Mouse (Mus musculus) ovary, postnatal 36 days (tissue): ENCODE results near the gene Eif4b.

Experiments
- DNase-seq: peaks from one replicate; pipeline ENCODE4 v3.0.0; 2022; ENCODE audit warnings: low spot score, mixed read lengths

The Eif4b gene

DNA sequence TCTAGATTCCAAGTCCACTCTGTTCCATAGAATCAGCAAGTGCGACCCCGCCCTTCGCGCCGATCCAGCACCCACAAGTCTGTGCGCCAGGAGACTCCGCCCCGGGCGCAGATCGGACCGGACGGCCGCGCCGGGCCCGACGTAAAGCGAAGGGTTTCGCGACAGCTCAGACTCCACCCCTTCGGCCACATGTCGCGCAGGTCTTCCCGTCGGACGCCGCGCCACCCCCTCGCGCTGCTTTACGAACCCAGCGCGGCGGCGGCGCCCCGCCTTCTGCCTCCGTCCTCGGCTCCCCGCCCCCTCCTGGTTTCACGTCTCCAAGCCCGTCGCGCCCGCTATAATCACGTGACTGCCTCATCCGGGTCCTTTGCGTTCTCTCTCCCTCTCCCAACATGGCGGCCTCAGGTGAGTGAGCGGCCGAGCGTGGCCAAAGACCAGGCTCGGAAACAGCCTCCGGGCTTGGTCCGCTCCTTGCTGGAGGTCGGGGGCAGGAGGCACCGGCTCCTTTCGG lies at the start of gene Eif4b:
TSS of gene Eif4b (plus strand) at position 215 of the 511 bp plus-strand sequence.
- peak; percentile 99 for DNase-seq

DNA sequence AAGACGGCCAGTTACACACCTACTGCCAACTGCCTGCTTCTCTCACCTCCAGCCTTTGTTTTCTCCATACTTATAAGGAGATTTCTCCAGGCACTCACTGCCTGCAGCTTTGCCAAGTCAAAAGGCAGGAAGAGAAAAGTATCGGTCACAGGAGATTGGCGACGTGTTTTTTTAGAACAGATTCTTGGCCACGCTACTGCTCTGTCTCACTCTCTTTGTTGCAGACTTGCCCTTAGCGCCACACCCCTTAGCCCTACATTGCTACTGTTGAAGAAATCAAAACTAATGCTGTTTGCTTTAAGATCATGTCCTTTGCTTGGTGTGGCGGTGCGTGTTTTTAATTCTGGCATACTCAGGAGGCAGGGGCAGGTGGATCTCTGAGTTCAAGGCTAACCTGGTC lies 49.7 kb upstream of the Eif4b start:
- no peak for DNase-seq

DNA sequence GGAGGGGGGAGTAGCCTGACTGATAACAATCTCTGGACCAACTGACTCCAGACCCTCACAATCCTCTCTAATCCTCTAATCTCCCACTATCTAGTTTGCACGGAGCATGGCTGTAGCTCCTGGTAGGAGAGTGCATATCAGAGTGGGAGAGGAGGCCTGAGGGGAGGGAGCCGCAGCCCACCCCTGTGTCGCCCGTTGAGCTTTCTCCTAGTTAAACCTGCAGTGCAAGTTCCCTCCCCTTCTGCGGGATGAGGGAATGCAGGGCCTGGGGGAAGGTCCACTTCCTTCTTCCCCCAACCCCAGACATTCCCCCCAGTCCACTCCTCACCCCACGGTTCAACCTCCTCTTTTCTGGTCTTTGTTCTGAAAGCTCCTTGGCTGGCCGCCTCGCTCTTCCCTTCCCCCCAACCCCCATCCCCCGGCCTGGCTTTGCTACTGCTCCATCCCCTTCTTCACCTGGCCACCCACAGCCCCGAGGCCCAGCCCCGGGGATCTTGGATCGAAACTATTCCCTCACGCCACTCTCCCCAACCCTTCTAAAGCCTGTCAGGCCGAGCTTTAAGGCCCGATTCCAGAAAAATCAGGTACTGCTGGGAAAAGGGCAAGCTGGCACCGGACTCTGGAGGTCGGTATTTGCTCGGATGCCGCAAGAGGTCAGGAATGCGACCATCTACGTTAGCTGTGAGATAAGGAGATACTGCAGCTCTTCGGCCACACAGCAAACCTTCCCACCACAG lies 48.3 kb upstream of the Eif4b start:
- DNase-seq, result no peak

DNA sequence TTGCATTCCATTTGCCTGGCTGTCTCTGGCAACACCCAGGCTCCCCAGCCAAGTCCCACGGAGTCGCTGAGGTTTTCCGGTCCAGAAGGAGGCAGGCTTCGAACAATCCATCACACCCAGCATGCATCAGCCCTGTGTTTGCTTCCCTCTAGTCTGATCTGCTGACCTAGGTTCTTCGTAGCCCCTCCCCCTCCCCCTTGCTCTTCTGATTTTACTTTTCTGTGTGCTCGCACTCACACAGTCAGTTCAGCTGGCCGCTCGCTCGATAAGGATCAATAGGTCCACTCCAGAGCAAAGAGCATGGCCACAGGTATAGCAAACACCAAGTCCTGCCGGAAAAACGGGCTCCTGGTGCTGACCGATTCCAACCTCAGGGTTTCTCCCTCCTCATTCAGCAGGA lies 47.1 kb upstream of the Eif4b start:
- no peak for DNase-seq

DNA sequence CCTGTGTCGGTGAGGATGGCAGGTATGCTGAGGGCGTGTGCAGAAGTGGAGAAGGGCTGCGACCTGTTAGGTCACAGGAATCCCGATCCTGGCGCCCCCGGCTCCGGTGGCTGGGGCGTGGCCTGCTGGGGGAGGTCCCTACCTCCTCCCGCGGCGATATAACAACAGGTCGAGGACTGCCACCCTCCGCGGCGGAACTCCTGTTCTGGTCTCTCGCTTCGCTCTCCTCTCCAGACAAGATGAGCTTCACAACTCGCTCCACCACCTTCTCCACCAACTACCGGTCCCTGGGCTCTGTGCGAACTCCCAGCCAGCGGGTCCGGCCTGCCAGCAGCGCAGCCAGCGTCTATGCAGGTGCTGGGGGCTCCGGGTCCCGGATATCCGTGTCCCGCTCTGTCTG lies 45.5 kb upstream of the Eif4b start, which contains the start of gene Krt18:
TSS of gene Krt18 (plus strand) at position 141 of the 400 bp plus-strand sequence.
- peak; percentile 53 for DNase-seq

DNA sequence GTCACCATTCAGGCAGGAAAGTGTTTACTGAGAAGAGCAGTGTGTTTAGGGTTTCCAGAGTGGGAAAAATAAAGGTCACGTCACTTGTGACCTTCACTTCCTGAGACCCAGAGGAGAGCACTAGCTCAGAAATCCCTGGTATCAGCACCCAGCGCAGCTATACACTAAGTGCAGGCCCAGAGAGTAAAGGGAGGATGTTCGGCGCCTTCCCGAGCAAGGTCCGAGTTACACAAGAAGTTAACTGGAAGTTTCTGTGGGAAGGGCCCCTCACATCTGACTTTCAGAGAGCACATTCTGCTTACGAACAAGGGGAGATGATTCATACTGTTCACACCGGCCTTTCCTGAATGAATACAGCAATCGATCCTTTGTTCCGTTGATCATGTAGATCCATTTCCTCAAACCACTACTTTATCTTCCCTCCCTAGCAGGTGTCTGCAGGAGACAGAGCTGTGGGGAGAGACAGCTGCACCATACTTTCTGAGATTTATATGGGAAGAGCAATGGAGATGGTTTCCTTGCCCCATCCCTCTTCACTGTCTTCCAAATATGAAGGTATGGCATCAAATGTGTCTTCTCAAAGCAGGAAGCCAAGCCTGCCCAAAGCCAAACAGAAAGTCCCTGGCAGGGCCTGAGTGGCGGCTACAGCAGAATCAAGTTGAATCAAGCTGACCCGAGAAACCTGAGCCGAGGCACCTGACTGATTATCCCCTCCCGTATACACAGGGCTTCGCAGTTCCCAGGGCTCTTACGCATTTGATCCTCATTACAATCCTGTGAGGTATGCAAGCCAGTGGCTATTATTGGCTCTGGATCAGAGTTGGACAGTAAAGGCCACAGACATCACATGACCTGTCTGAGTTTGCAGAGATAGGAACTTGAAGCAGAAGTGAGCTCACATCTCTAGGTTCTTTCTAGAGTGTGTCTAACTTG lies 39.2 kb upstream of the Eif4b start:
- DNase-seq, result no peak

DNA sequence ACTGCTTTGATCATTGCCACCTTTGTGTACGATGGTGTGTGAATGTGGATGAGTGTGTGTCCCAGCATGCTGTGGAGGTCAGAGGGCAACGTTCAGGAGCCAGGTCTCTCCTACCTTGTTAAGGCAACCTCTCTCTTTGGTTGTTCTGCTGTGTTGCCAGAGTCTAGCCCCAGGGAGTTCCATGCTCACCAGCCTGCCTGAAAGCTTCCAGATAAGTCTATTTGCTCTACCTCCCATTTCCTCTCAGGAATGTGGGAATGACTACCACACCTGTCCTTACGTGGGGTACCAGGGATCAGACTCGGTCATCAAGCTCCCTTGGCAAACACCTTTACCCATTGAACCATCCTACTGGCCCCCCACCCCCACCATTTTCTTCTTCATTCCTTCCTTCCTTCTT lies 33.3 kb upstream of the Eif4b start:
- DNase-seq, result no peak

DNA sequence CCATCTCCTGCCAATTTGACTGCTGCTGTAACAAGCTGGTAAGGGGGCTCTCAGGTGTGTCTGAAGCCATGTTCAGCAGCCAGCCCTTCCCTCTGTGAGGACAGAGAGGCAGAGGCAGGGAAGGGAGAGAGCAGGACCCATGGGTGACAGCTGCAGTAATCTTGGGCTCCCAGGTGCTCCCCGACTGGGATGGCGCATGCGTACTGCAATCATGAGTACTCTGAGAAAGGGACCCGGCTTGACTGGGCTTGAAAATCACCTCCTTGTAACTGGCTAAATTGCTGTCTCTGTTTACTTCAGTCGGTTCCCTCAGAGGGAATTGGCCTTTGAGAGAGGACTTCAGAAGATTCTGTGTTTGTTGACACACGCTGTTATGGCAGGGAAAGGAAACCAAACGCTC lies 31.6 kb upstream of the Eif4b start:
- no peak for DNase-seq

DNA sequence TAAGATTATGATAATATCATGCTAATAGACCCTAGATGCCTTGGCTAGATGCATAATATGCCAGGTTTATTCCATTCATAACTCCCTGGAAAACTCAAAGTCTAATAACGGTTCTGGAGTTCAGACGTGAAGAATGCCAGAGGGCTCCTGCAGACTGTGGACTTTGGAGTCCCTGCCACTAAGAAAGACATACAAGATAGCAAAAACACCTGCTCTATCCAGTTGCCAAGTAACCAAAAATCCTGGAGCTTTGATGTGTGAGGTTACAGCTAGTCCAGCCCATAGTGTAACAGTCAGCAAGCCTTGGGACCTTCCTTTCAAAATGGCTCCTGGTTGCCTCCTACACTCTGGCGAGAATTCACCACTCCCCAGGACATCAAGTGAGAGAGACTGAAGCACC lies 28.8 kb upstream of the Eif4b start:
- no peak for DNase-seq

DNA sequence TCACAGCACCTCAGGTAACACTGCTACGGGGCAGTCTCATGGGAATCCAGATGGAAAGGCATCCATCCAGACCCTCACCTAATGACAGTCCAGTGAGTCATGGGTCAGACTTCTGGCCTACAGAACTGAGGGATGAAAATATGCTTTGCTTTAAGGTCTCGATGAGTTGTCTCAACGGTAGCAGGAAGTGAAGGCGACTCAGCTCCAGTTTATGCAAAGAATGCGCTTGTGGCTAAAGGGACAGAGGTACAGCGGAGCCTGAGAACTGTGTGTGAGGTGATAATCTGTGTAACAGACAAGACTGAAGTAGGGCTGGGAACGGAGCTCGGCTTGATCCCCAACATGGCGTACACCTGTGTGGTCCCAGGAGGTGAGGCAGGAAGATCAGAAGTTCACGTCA lies 27.9 kb upstream of the Eif4b start:
- DNase-seq, result no peak

DNA sequence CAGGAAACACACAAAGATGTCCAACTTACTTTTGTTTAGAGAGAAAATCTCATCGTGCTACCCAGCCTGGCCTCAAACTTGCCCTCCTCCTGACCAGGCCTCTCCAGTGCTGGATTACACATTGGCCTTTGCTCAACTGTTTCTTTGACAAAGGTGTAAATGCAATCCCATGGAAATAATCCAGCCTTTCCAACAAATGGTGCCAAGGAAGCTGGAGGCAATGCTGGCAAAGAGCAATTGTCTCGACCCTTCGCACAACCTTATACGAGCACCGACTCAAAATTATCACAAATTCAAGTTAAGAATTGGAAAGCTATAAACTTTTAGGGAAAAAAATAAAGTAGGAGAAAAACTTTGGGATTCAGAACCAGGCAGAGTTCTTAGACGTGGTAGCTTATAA lies 25.6 kb upstream of the Eif4b start:
- DNase-seq, result no peak

DNA sequence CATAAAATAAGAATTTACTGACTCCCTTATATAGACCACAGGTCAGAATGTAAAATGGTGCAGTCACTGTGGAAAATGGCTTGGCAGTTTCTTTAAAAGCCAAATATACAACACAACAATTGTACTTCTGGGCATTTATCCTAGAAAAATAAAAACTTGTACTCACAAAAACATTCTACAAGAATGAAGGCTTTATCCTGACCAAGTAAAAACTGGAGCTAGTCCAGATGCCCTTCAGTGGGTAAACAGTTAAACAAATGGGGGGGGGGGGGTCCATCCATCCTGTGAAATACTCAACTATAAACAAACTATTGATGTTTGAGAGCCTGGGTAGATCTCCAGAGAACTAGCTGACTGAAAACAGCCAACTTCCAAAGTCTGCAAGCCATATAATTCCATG lies 23.7 kb upstream of the Eif4b start:
- no peak for DNase-seq

DNA sequence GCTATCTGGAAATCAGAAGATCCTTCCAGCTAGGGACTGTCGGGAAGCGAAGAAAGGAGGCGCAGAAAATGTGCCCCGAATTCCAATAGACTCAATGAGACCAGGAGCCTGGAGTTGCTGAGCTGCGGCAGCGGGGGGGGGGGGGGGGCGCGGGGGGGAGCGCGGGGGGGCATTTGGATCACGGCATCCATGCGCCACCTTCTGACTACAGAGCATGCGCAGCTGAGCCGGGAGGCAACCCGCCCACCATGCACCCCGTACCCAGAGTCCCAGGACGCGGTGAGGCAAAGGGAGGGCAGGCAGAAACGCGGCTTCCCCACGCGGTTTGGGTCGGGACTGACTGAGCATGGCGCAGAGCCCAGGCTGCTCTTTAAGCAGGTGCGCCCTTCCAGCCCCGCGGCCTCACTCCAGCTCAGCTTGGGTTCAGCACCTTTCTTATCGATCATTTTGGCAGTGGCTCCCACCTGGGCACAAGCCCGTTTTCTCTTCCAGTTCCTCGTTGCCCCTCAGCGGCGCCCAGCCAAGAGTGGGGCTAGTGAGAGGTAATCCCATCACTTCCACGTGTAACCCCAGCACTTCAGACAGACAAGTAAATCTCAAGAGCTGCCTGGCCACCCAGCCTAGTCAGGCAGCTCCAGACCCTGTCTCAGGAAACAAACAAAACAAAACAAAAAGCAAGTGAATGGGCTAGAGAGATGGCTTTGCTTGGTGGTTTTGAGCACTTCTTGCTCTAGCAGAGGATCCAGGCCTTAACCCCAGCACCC lies 21.5 kb upstream of the Eif4b start:
- peak; percentile 63 for DNase-seq

DNA sequence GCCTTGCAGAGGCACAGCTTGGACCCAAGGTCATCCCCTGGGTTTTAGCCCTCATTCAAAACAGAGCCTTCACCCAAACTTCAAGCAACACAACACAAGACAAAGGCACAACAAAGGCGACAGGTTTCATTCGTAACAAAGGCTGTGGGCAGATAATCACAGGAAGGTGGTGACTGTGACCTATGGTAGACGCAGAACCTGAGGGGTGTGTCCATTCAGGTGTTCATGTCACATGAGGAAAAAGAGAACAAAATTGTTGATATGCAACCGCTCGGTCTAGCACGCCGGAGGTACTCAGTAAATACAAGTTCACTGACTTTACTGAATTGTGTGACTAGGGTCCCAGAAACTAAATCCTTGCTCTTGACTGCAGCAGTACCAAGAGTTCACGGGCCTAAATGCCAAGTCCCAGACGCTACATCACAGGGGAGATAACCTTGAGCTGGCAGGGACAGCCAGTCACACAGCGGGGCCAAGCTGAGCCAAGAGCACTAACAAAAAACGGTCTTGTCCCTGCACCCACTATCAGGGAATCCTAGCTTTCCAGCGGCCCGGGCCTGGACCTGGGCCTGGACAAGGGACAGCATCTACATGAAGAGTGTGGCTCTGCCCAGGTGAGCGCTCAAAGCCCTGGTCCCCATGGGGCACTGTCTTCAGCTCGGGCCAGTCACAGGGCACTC lies 16.9 kb upstream of the Eif4b start:
- peak; percentile 26 for DNase-seq

DNA sequence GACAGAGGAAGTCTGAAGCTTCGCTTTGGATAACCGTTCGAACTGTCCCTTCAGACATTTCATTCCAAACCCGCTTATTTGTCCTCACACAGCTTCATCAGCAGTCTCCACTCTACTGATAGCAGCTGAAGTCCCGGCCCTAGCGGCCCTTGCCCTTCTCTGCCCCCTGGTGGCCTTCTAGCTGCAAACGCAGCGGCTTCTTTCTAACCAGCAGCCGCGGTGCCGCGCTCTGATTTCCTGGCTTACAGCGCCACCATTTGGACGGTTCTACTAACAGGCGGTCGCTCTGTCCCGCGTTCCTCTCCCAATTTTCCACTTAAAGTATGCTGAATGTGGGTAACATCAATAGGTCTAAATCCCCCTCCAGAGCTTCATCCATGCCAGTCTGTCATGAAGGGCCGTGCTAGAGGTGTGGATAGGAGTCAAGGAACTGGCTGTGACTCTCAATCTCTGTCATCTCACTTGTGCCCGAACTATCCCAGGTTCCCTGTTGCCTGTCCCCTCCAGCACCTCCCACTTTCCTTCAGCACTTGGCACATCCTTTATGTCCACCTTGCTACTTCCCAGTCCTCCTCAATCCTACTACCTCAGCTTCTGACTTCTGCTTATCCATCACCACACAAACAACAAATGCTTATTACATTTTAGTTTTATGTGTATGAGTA lies 7.8 kb upstream of the Eif4b start:
- DNase-seq, result peak; percentile 91

DNA sequence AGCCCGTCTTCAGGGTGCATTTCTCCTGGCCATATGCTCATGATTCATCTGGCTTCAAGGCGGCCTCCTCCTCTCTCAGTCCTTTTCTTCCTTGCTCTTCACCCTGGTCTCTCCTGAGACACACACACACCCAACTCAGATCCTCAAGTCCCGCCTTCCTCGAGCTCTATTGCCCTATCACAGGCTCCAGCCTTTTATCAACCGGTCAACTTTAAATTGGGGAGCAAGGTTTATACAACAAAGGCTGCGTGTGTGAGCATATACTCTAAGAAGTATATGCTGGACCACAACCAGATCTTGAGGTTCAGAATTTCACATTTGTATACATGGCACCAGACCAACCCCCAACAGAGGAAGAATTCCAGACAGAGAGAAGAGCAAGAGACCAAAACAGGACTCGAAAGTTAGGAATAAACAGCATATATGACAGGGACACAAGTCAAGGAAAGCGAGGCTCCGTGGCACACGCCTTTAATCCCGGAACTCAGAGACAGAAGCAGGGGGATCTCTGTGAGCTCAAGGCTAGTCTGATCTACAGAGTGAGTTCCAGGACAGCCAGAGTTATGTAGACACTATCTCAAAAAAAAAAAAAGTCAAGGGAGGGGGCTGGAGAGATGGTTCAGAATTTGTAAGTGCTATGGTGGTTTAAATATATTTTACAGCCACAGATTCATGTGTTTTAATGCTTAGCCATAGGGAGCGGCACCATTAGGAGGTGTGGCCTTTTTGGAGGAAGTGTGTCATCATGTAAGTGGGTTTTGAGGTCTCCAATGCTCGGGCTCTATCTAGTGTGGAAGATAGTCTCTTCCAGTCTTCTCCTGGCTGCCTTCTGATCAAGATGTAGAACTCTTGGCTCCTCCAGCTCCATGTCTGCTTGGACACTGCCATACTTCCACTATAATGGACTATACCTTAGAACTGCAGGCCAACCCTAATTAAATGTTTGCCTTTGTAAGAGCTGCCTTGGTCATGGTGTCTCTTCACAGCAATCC lies 2.8 kb upstream of the Eif4b start:
- no peak for DNase-seq

DNA sequence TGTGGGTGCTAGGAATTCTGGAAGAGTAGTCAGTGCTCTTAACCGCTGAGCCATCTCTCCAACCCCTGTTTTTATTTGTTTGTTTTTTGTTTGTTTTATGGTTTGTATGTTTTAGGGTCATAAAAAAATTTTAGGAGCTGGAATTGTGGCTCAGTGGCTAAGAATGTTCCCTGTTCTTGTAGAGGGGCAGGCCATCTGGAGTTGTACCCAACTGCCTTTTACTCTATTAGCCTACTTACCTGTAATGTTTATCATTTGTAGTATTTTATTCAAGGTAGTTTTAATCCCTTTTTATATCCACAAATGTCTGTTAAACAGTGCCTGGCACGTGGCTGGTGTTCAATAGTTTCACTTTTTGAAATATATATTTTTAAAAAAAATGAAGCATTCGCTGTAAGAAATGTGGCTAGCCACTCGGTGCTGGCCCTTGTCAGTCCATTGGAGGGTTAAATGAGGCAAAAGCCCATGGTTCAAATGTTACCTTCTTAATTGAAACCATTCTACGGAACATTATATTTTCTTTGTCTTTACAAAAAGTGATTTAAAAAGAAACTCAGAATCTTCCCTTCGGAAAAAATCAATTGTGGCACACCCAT lies 512 bp upstream of the Eif4b start:
- DNase-seq, result no peak

DNA sequence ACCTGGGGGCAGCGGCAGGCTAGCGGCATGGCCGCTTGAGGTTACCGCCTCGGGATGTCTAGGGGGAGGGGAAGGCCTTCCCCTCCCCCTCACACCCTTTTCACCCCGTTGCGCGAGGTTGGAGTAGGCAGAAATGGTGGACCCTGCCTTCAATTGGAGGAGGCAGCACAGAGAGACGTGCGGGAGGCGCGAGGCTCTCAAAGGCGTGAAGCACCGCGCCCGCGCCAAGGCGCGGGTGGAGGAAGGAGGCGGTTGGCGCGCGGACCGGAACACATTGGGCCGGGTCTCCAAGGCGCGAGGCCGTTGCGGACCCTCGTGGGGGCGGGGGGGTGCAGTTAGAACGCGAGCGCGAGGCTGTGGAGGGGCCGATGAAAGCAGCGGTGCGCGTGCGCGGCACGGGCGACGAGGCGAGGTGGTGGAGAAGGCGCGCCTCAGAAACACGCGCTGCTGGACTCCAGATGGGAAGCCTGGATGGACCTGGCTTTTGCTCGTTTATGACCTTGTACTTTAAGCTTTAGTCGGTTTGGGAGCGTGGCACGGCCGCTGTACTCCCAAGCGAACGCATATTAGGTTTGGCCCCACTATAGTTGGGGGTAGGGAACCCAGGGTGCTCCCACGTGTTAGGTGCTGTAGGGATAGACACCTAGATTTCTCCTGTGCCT lies 628 bp downstream of the Eif4b start:
- DNase-seq, result peak; percentile 74
